Mouse (Mus musculus) erythroblast, embryonic 14.5 days (primary cell): Measurements from ENCODE around the gene Fxyd4.

Source experiments
- GATA1 ChIP-seq: IDR thresholded peaks from 2 replicates; pipeline ENCODE4 v1.6.1; 2012; ENCODE audit warnings: low read length, inconsistent platforms, mixed read lengths
- TAL1 ChIP-seq: IDR thresholded peaks from 3 replicates; pipeline ENCODE4 v1.6.1; 2012; ENCODE audit warnings: low read length, inconsistent platforms, mixed read lengths

DNA sequence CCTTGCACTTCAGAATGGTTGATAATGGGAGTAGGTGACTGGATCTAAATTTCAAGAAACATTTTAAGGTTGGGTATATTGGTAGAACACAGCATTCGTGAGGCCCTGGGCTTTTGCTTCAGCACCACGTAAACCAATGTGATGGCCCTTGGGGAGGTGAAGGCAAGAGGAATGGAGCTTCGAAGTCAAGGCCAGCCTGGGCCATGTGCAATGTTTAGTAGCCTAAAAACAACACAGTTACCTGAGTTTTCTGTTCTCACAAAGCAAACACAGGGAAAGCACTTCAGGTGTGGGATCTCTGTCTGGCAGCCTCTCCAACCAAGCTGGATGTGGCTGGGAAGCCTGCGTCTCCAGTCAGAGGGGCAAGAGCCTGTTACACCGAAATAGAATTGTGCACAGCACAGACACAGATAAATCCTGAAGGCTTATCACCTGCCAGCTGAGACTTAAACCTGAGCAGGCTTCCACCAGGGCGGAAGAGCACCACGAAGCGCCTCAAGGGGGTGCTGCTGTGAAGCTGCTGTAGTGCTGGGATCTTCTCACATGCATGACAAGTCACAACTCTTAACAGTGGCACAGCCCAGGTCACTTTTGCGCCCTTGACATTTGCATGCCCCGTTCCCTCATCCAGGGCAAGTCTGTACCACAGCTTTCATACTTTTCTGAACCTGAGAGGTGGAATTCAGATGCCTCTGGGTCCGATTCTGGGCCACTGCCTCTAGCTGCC, 5.0 kb downstream of the Fxyd4 start:
- TF ChIP-seq TAL1 = no peak
- TF ChIP-seq GATA1 = no peak
